Mouse (Mus musculus) liver, embryonic 16.5 days (tissue): ENCODE measurements at regions not wholly inside any gene's neighbourhood (a gene's known extent, or its start where the extent isn't known, plus 50 kb on each side); places are given as distances from the start of the nearest gene placed in this dataset.
A peak's percentile ranks its signal among the peaks of the same experiment; 100 is the strongest.

ENCODE experiments used
- ATAC-seq: fragments of 200-750 bp; cut with Nextera tagmentation; 2 replicates; pipeline ENCODE4 v1.8.0; 2017; ENCODE audit warnings: low read depth, mild to moderate bottlenecking, moderate number of reproducible peaks, moderate library complexity
- H3K27ac ChIP-seq: fragments of 300-500 bp; sonication (generic); 2 replicates; pipeline ENCODE4 v1.5.1; 2014; ENCODE audit warnings: mild to moderate bottlenecking, low read length
- H3K27me3 ChIP-seq: fragments of 300-500 bp; sonication (generic); 2 replicates; pipeline ENCODE4 v1.6.1; 2014; ENCODE audit warnings: low read depth, low read length, mixed read lengths; ENCODE audit not compliant: control insufficient read depth, insufficient read depth
- H3K36me3 ChIP-seq: fragments of 300-500 bp; sonication (generic); 2 replicates; pipeline ENCODE4 v1.6.1; 2014; ENCODE audit warnings: mild to moderate bottlenecking; ENCODE audit not compliant: control insufficient read depth, insufficient read depth
- H3K4me1 ChIP-seq: fragments of 300-500 bp; sonication (generic); 2 replicates; pipeline ENCODE4 v1.6.1; 2014; ENCODE audit warnings: low read depth, low read length, mixed read lengths; ENCODE audit not compliant: control insufficient read depth
- H3K4me2 ChIP-seq: fragments of 300-500 bp; sonication (generic); 2 replicates; pipeline ENCODE4 v1.6.1; 2014; ENCODE audit warnings: low read depth, low read length, mixed read lengths
- H3K4me3 ChIP-seq: fragments of 300-500 bp; sonication (generic); 2 replicates; pipeline ENCODE4 v1.5.1; 2014; ENCODE audit warnings: low read depth, mild to moderate bottlenecking, low read length
- H3K9ac ChIP-seq: fragments of 300-500 bp; sonication (generic); 2 replicates; pipeline ENCODE4 v1.6.1; 2014; ENCODE audit warnings: low read depth, low read length
- H3K9me3 ChIP-seq: fragments of 300-500 bp; sonication (generic); replicated peaks from 2 replicates; pipeline ENCODE4 v1.6.1; 2016; ENCODE audit warnings: low read length; ENCODE audit not compliant: control insufficient read depth
- WGBS: fragments of 180-500 bp; shearing (Covaris S2); extraction: QIAGEN DNeasy Blood & Tissue Kit; methylation state at CpG from one replicate; pipeline ENCODE4 v1.1.7; 2014; ENCODE audit not compliant: insufficient replicate concordance; 5-methylcytosine and 5-hydroxymethylcytosine counted together

DNA sequence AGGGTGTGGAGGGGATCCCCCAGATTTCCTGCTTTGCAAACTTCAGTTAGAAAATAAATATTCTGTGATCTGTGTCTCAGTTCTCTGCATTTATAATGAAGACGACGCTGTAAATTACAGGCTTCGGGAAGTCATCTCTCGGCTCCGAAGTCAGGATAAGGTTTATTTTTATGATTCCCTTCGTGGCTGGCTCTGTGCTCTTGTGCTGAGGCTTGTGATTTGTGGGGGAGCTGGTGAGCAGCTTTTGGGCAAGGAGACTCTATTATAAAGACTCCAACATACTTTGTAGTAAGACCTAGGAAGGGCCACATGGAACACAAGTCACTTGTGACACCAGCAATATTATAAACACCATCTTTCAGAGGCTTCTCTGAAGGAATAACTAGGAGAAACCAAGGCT, 146.0 kb downstream of the Kcnk1 start:
- no peak overlapping the region for H3K4me2 ChIP-seq
- WGBS: 65% methylated on average over 6 of the region's 6 CpGs
- H3K9me3 ChIP-seq: no peaks in the 10 kb centered on the region
- ATAC-seq: no peak
- no peak overlapping the region for H3K9ac ChIP-seq
- H3K27me3 ChIP-seq: peaks cover 35% of the 10 kb centered on the region
- no peak overlapping the region for H3K27ac ChIP-seq
- H3K4me1 ChIP-seq: no peaks in the 10 kb centered on the region
- H3K36me3 ChIP-seq: no peaks in the 10 kb centered on the region
- H3K4me3 ChIP-seq: no peak overlapping the region

DNA sequence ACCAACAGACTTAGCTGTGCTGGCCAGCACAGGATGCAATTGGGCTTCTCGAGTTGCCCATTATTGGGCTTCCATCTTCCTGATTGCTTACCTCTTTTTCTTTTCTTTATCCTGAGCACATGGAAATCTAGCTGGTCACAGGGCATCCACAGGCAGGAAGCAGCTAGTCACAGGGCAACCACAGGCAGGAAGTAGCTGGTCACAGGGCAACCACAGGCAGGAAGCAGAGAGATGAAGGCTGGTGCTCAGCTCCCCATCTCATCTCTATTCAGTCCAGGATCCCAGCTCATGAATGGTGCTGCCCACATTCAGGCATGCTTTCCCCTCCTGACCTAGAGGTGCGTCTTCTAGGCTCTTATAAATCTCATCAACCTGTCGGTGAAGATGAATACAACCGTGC, 146.8 kb upstream of the Slc35f3 start:
- Histone ChIP-seq H3K36me3 (no peaks in the 10 kb centered on the region), H3K4me3 (no peak overlapping the region), H3K9ac (no peak overlapping the region), H3K9me3 (no peaks in the 10 kb centered on the region), H3K4me2 (no peak overlapping the region), H3K27ac (no peak overlapping the region), H3K4me1 (no peaks in the 10 kb centered on the region; the same call in 1 of the 2 replicates), H3K27me3 (no peaks in the 10 kb centered on the region)
- ATAC-seq: no peak
- WGBS: 12% methylated on average over 4 of the region's 4 CpGs

GRCm38 (mm10) chr8:126153955-126154354, 144.4 kb upstream of the Slc35f3 start:
- Histone ChIP-seq H3K36me3 (no peaks in the 10 kb centered on the region), H3K9ac (no peak overlapping the region), H3K27me3 (no peaks in the 10 kb centered on the region), H3K9me3 (no peaks in the 10 kb centered on the region), H3K4me3 (no peak overlapping the region), H3K4me1 (no peaks in the 10 kb centered on the region; the same call in 1 of the 2 replicates), H3K4me2 (no peak overlapping the region), H3K27ac (no peak overlapping the region)
- ATAC-seq: peak; percentile 74
- WGBS: 18% methylated on average over 1 of the region's 1 CpGs

- no peak overlapping the region for H3K9ac ChIP-seq
- no peaks in the 10 kb centered on the region for H3K27me3 ChIP-seq
- H3K36me3 ChIP-seq: no peaks in the 10 kb centered on the region
- H3K9me3 ChIP-seq: no peaks in the 10 kb centered on the region
- no peak overlapping the region for H3K4me2 ChIP-seq
- no peak for ATAC-seq
- no peak overlapping the region for H3K27ac ChIP-seq
- no peaks in the 10 kb centered on the region; the same call in 1 of the 2 replicates for H3K4me1 ChIP-seq
- 48% methylated on average over 8 of the region's 8 CpGs for WGBS
- no peak overlapping the region for H3K4me3 ChIP-seq
Observed at GRCm38 (mm10) chr8:126157452-126158185, 140.7 kb upstream of the Slc35f3 start.

- no peaks in the 10 kb centered on the region for H3K4me1 ChIP-seq
- no peaks in the 10 kb centered on the region for H3K9me3 ChIP-seq
- H3K36me3 ChIP-seq: no peaks in the 10 kb centered on the region
- no peak for ATAC-seq
- H3K27me3 ChIP-seq: no peaks in the 10 kb centered on the region
- WGBS: 74% methylated on average over 4 of the region's 4 CpGs
- H3K4me2 ChIP-seq: no peak overlapping the region
- H3K27ac ChIP-seq: no peak overlapping the region
- no peak overlapping the region for H3K4me3 ChIP-seq
- no peak overlapping the region for H3K9ac ChIP-seq
Observed at GRCm38 (mm10) chr8:126159485-126159884, 138.9 kb upstream of the Slc35f3 start.

GRCm38 (mm10) chr8:126160356-126160975, 137.9 kb upstream of the Slc35f3 start:
- peak; percentile 51 for ATAC-seq
- Histone ChIP-seq H3K36me3 (no peaks in the 10 kb centered on the region), H3K4me1 (no peaks in the 10 kb centered on the region), H3K4me3 (no peak overlapping the region), H3K9ac (no peak overlapping the region), H3K9me3 (no peaks in the 10 kb centered on the region), H3K27me3 (no peaks in the 10 kb centered on the region), H3K4me2 (no peak overlapping the region), H3K27ac (no peak overlapping the region)
- 49% methylated on average over 9 of the region's 9 CpGs for WGBS

- no peak overlapping the region for H3K9ac ChIP-seq
- H3K4me3 ChIP-seq: no peak overlapping the region
- no peak for ATAC-seq
- no peaks in the 10 kb centered on the region for H3K36me3 ChIP-seq
- no peaks in the 10 kb centered on the region for H3K27me3 ChIP-seq
- no peak overlapping the region for H3K4me2 ChIP-seq
- no peaks in the 10 kb centered on the region for H3K4me1 ChIP-seq
- H3K27ac ChIP-seq: no peak overlapping the region
- no peaks in the 10 kb centered on the region for H3K9me3 ChIP-seq
- 34% methylated on average over 11 of the region's 11 CpGs for WGBS
Observed at GRCm38 (mm10) chr8:126162748-126163371, 135.5 kb upstream of the Slc35f3 start.

GRCm38 (mm10) chr8:126163954-126164353, 134.4 kb upstream of the Slc35f3 start:
- H3K27ac ChIP-seq: no peak overlapping the region
- H3K27me3 ChIP-seq: no peaks in the 10 kb centered on the region
- no peak overlapping the region for H3K9ac ChIP-seq
- no peak for ATAC-seq
- 30% methylated on average over 5 of the region's 5 CpGs for WGBS
- H3K4me3 ChIP-seq: no peak overlapping the region
- H3K4me1 ChIP-seq: no peaks in the 10 kb centered on the region
- no peak overlapping the region for H3K4me2 ChIP-seq
- H3K9me3 ChIP-seq: no peaks in the 10 kb centered on the region
- no peaks in the 10 kb centered on the region for H3K36me3 ChIP-seq

DNA sequence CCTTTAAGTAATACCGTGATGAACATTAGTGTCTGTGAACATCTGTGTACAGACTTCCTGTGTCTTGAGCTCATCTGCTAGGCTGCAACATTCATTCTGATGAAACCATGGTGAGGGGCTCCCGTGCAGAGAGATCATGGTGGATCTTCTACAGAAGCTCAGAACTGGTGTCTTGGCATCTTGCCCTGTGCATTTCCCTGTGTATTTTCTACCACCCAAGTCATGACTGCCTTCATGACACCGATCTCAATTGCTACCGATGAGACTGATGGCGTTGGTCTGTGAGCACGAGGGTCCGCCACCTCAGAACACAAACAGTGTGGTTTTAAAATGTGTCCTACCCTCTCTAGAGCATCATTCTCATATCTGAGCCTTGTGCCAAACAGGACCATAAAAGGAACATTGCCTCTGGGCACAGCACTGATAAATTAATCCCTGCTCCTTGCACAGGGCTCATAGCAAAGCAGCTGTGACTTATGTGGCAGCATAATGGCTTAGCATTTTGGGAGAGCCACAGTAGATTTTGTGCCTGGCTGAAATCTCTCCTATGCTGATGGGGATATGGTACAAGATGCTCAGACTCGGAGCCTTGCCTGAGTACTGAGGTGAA, 132.8 kb upstream of the Slc35f3 start:
- Histone ChIP-seq H3K27ac (no peak overlapping the region), H3K9me3 (no peaks in the 10 kb centered on the region), H3K36me3 (no peaks in the 10 kb centered on the region), H3K4me1 (no peaks in the 10 kb centered on the region), H3K4me2 (no peak overlapping the region), H3K4me3 (no peak overlapping the region), H3K27me3 (no peaks in the 10 kb centered on the region), H3K9ac (no peak overlapping the region)
- ATAC-seq: no peak
- WGBS: 55% methylated on average over 8 of the region's 8 CpGs
